In genomic region chr9:78503223-78504079, GRCm38 (mm10) we compare ENCODE assay signal across 8 mouse cellular contexts. TPM values are rescaled to one million over a fixed set of nuclear protein-coding genes. Genes with fewer than 3 reads are reported as not detected.
DNase-seq lines count a peak whose midpoint lies in the region; TF ChIP-seq lines count a peak whose summit lies in the region.
"Had no signal": no experiment of that assay in that cellular context is flagged by ENCODE, and none has a peak within 500 bp of the region (broad histone marks: within the 10 kb centered on the region; RNA-seq: fewer than 3 reads in every experiment).

No protein-coding gene starts in this region.

- H3K4me3 ChIP-seq in C2C12 (ENCODE audit: insufficient read depth, poor library complexity, severe bottlenecking): no peak overlapping the region
- no peak overlapping the region; the same call in 1 of the 2 replicates for H3K4me3 ChIP-seq in embryonic fibroblast, embryonic 13.5 days (ENCODE audit: insufficient read depth, low read length)
- H3K4me3 ChIP-seq: erythroblast, embryonic 14.5 days had no signal

- no peak for TF ChIP-seq CTCF in C2C12 (IDR thresholded peaks at IDR 0.05; ENCODE audit: control insufficient read depth, insufficient read depth, insufficient read length)
- no peak for TF ChIP-seq CTCF in embryonic fibroblast, embryonic 13.5 days (IDR thresholded peaks at IDR 0.05; ENCODE audit: borderline replicate concordance, insufficient read depth, low read length)

- peak; percentile 46 for TF ChIP-seq POLR2A in embryonic fibroblast, embryonic 13.5 days (IDR thresholded peaks at IDR 0.05; ENCODE audit: low read depth, low read length)

- intact Hi-C loops in gastrocnemius, postnatal 14 days (cut with DNase I; ENCODE audit: low total_unique reads): no loop called here

- H3K79me2 ChIP-seq in C2C12 (ENCODE audit: control insufficient read depth, insufficient read depth): no peaks in the 10 kb centered on the region

- DNase-seq in ES-CJ7 (ENCODE audit: low read depth, low spot score): peak; percentile 91
- DNase-seq in mesoderm, embryonic 11.5 days (ENCODE audit: low read depth, low spot score): peak; percentile 80
- DNase-seq in gastrocnemius, postnatal 14 days: no peak
- DNase-seq in c-Kit-positive CD71-positive TER-119-positive erythroid progenitor cells, embryonic 14.5 days (ENCODE audit: low spot score): no peak
- DNase-seq in heart, adult 8-10 months (ENCODE audit: low spot score): no peak

- H3K27ac ChIP-seq in embryonic fibroblast, embryonic 13.5 days (ENCODE audit: insufficient read depth, low read length): peak overlapping the region; percentile 93

- peaks cover 10% of the 10 kb centered on the region for H3K4me1 ChIP-seq in embryonic fibroblast, embryonic 13.5 days (ENCODE audit: control insufficient read depth, insufficient read depth, low read length)

- H3ac ChIP-seq in C2C12 (ENCODE audit: control insufficient read depth, insufficient read length, low read depth): no peak overlapping the region

- no peaks in the 10 kb centered on the region for H3K79me3 ChIP-seq in C2C12 (ENCODE audit: low read depth)

- no peaks in the 10 kb centered on the region for H3K36me3 ChIP-seq in C2C12 (ENCODE audit: control insufficient read depth, insufficient read depth)

- H3K27me3 ChIP-seq in C2C12 (ENCODE audit: control insufficient read depth, insufficient read depth, insufficient read length): no peaks in the 10 kb centered on the region

TF ChIP-seq in C2C12, 6 proteins besides CTCF, POLR2A, EP300 and RAD21:
- no peak for TF ChIP-seq MYOD1 (IDR thresholded peaks at IDR 0.05; ENCODE audit: control insufficient read depth, insufficient read length, low read depth)
- TF ChIP-seq USF1 (IDR thresholded peaks at IDR 0.05; ENCODE audit: low read depth): no peak
- TF ChIP-seq CEBPB (IDR thresholded peaks at IDR 0.05; ENCODE audit: low read depth): peak; percentile 25
- no peak for TF ChIP-seq MYOG (IDR thresholded peaks at IDR 0.05; ENCODE audit: control insufficient read depth, extremely low read depth, insufficient read length)
- TF ChIP-seq FOSL1 (IDR thresholded peaks at IDR 0.05; ENCODE audit: insufficient read depth, low read length, poor library complexity, severe bottlenecking): no peak
- peak; percentile 12 for TF ChIP-seq MAX (IDR thresholded peaks at IDR 0.05)

RNA-seq across cellular contexts. Expression of gene Eef1a1, which starts 14.5 kb away (rescaled TPM):
- 7,691 TPM for polyA plus RNA-seq in C2C12 (2012; fragmentation: generic; extraction: Trizol)
- polyA plus RNA-seq in embryonic fibroblast, embryonic 13.5 days (2011; ENCODE audit: insufficient read length, low read depth, missing spikeins): 16,028 and 17,695 TPM in 2 replicates
- total RNA-seq in gastrocnemius, postnatal 14 days (2021): 1,000 to 10,000 TPM; 1,398 to 1,669 TPM
- 100 to 1,000 TPM; 830 to 950 (median 884) TPM for total RNA-seq in heart, adult 8-10 months (2022)

RNA-seq across cellular contexts. Expression of gene Gm17324, which starts 54.9 kb away (rescaled TPM):
- not detected for polyA plus RNA-seq in C2C12 (2012; fragmentation: generic; extraction: Trizol)
- not detected in 2 replicates for polyA plus RNA-seq in embryonic fibroblast, embryonic 13.5 days (2011; ENCODE audit: insufficient read length, low read depth, missing spikeins)
- total RNA-seq in gastrocnemius, postnatal 14 days (2021): not detected
- total RNA-seq in heart, adult 8-10 months (2022): not detected

RNA-seq across cellular contexts. Expression of gene Mto1, which starts 55.4 kb away (rescaled TPM):
- 11.2 TPM for polyA plus RNA-seq in C2C12 (2012; fragmentation: generic; extraction: Trizol)
- 14.5 and 15.4 TPM in 2 replicates for polyA plus RNA-seq in embryonic fibroblast, embryonic 13.5 days (2011; ENCODE audit: insufficient read length, low read depth, missing spikeins)
- 10 to 100 TPM; 14.4 to 17.3 TPM for total RNA-seq in gastrocnemius, postnatal 14 days (2021)
- 10 to 100 TPM; 23.6 to 29.9 (median 27.6) TPM for total RNA-seq in heart, adult 8-10 months (2022)

Comparison
In these comparisons a context has a peak if more than half of its experiments do, and no peak if none do; other contexts are left out.
1. DNase-seq: peak in ES-CJ7 (single experiment) and mesoderm, embryonic 11.5 days (single experiment); none in gastrocnemius, postnatal 14 days (single experiment), c-Kit-positive CD71-positive TER-119-positive erythroid progenitor cells, embryonic 14.5 days (single experiment) and heart, adult 8-10 months (single experiment).